Mouse (Mus musculus) cerebellum, adult 8-10 months (tissue): ENCODE data around the gene Tgm2.

Experiments used
- DNase-seq: peaks from one replicate; pipeline ENCODE4 v3.0.0; 2022

Tgm2 gene

GRCm38 (mm10) chr2:158166628-158167027 lies 20.4 kb upstream of the Tgm2 start:
- no peak for DNase-seq

- DNase-seq: no peak
These were observed 19.5 kb upstream of the Tgm2 start for GRCm38 (mm10) chr2:158165776-158166175.

- no peak for DNase-seq
These were observed 16.8 kb upstream of the Tgm2 start for GRCm38 (mm10) chr2:158163034-158163433.

- DNase-seq: no peak
These were observed 15.5 kb upstream of the Tgm2 start for GRCm38 (mm10) chr2:158161761-158162160.

- no peak for DNase-seq
These were observed 13.4 kb upstream of the Tgm2 start for GRCm38 (mm10) chr2:158159376-158160235.

GRCm38 (mm10) chr2:158157654-158158053 lies 11.4 kb upstream of the Tgm2 start:
- no peak for DNase-seq

- DNase-seq: no peak
These were observed 10.3 kb upstream of the Tgm2 start for GRCm38 (mm10) chr2:158156487-158156886.

GRCm38 (mm10) chr2:158155615-158156014 lies 9.4 kb upstream of the Tgm2 start:
- no peak for DNase-seq

GRCm38 (mm10) chr2:158155101-158155500 lies 8.9 kb upstream of the Tgm2 start:
- no peak for DNase-seq

GRCm38 (mm10) chr2:158154641-158155040 lies 8.4 kb upstream of the Tgm2 start:
- no peak for DNase-seq

GRCm38 (mm10) chr2:158153728-158154343 lies 7.6 kb upstream of the Tgm2 start:
- no peak for DNase-seq

GRCm38 (mm10) chr2:158152685-158153309 lies 6.6 kb upstream of the Tgm2 start:
- DNase-seq: no peak

- DNase-seq: no peak
These were observed 4.8 kb upstream of the Tgm2 start for GRCm38 (mm10) chr2:158151077-158151476.

- DNase-seq: no peak
These were observed 735 bp upstream of the Tgm2 start for GRCm38 (mm10) chr2:158146971-158147370.

GRCm38 (mm10) chr2:158145528-158146065 lies 639 bp downstream of the Tgm2 start:
- no peak for DNase-seq

- DNase-seq: no peak
These were observed 1.3 kb downstream of the Tgm2 start for GRCm38 (mm10) chr2:158144750-158145527.

GRCm38 (mm10) chr2:158144263-158144662 lies 2.0 kb downstream of the Tgm2 start:
- DNase-seq: no peak

- DNase-seq: no peak
These were observed 2.4 kb downstream of the Tgm2 start for GRCm38 (mm10) chr2:158143816-158144215.

- DNase-seq: no peak
These were observed 3.3 kb downstream of the Tgm2 start for GRCm38 (mm10) chr2:158142981-158143380.

GRCm38 (mm10) chr2:158141690-158142440 lies 4.4 kb downstream of the Tgm2 start:
- no peak for DNase-seq

- no peak for DNase-seq
These were observed 5.0 kb downstream of the Tgm2 start for GRCm38 (mm10) chr2:158141271-158141670.

GRCm38 (mm10) chr2:158140664-158141063 lies 5.6 kb downstream of the Tgm2 start:
- no peak for DNase-seq
